Mouse (Mus musculus) telencephalon, adult 2 months (tissue): ENCODE measurements around the gene Rasgrp3.
"Not testable (repeated sequence)": the region's sequence is repeated elsewhere in the genome, so short reads cannot be mapped to it uniquely, and the experiment has no call there.

ENCODE experiments used
- DNase-seq: peaks from one replicate; pipeline ENCODE4 v3.0.0-alpha.2; 2011; ENCODE audit warnings: low read depth, low spot score

Gene Rasgrp3

GRCm38 (mm10) chr17:75435599-75435998 is at the start of gene Rasgrp3:
Gene Rasgrp3 (plus strand): TSS chr17:75435896.
- DNase-seq, result no peak

GRCm38 (mm10) chr17:75388402-75388801 is 47.3 kb upstream of the Rasgrp3 start:
- DNase-seq, result no peak

- DNase-seq, result no peak
These were observed 45.6 kb upstream of the Rasgrp3 start for GRCm38 (mm10) chr17:75390142-75390541.

- no peak for DNase-seq
These were observed 44.1 kb upstream of the Rasgrp3 start for GRCm38 (mm10) chr17:75391429-75392192.

- peak; percentile 17 for DNase-seq
These were observed 29.3 kb upstream of the Rasgrp3 start for GRCm38 (mm10) chr17:75406405-75406804.

GRCm38 (mm10) chr17:75416861-75417260 is 18.8 kb upstream of the Rasgrp3 start:
- DNase-seq, result no peak

GRCm38 (mm10) chr17:75434152-75434551 is 1.5 kb upstream of the Rasgrp3 start:
- no peak for DNase-seq

GRCm38 (mm10) chr17:75434871-75435270 is 825 bp upstream of the Rasgrp3 start:
- no peak for DNase-seq

GRCm38 (mm10) chr17:75436095-75436494 is 399 bp downstream of the Rasgrp3 start:
- DNase-seq, result no peak

GRCm38 (mm10) chr17:75436819-75437218 is 1.1 kb downstream of the Rasgrp3 start:
- no peak for DNase-seq

- DNase-seq, result no peak
These were observed 1.6 kb downstream of the Rasgrp3 start for GRCm38 (mm10) chr17:75437239-75437750.

- no peak for DNase-seq
These were observed 2.5 kb downstream of the Rasgrp3 start for GRCm38 (mm10) chr17:75438162-75438561.

GRCm38 (mm10) chr17:75439062-75439461 is 3.4 kb downstream of the Rasgrp3 start:
- no peak for DNase-seq

GRCm38 (mm10) chr17:75440619-75441018 is 4.9 kb downstream of the Rasgrp3 start:
- no peak for DNase-seq

- DNase-seq, result no peak
These were observed 5.6 kb downstream of the Rasgrp3 start for GRCm38 (mm10) chr17:75441260-75441830.

GRCm38 (mm10) chr17:75442352-75442751 is 6.7 kb downstream of the Rasgrp3 start:
- no peak for DNase-seq

GRCm38 (mm10) chr17:75443064-75443621 is 7.4 kb downstream of the Rasgrp3 start:
- DNase-seq, result peak; percentile 85

GRCm38 (mm10) chr17:75448257-75448656 is 12.6 kb downstream of the Rasgrp3 start:
- no peak for DNase-seq

GRCm38 (mm10) chr17:75449022-75449421 is 13.3 kb downstream of the Rasgrp3 start:
- DNase-seq, result no peak

- no peak for DNase-seq
These were observed 16.6 kb downstream of the Rasgrp3 start for GRCm38 (mm10) chr17:75452313-75452712.

GRCm38 (mm10) chr17:75453639-75454038 is 17.9 kb downstream of the Rasgrp3 start:
- DNase-seq, result no peak

- DNase-seq, result not testable (repeated sequence)
These were observed 20.4 kb downstream of the Rasgrp3 start for GRCm38 (mm10) chr17:75456096-75456495.

- DNase-seq, result no peak
These were observed 24.9 kb downstream of the Rasgrp3 start for GRCm38 (mm10) chr17:75460621-75461020.
